In the genomic region with DNA sequence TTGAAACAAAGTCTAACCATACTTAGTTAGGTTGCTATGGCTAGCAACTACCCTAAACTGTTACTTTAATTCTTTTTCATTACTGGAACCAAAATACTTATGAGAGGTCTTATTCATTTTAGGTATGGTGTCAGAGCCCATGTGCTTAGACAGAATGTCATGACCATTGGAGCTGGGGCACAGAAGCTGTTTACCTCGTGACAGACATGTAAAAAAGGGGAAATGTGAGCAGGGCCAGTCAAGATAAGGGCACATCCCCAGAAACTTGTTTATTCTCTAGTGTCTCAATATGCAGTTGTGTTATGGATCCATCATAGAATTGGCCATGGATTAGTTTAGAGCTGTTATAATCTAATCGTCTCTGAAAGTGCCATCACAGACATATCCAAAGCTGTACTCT, we compare ENCODE assay signal across 18 mouse cellular contexts.
"Had no signal": no experiment of that assay in that cellular context is flagged by ENCODE, and none has a peak within 500 bp of the region (broad histone marks: within the 10 kb centered on the region; RNA-seq: fewer than 3 reads in every experiment).

No protein-coding gene starts in this region.

- H3K4me3 ChIP-seq: layer of hippocampus, adult 2 months; left cerebral cortex, adult 2 months; liver, embryonic 13.5 days; midbrain, embryonic 12.5 days; midbrain, embryonic 15.5 days; neural tube, embryonic 12.5 days; neural tube, embryonic 15.5 days had no signal

- DNase-seq: kidney, postnatal 25 days; layer of hippocampus, adult 9-11 months; liver, embryonic 13.5 days; lung, adult 2 months; lung, postnatal 14 days; lung, postnatal 4 days; right cerebral cortex, adult 18-20 months; right cerebral cortex, postnatal 14 days; right cerebral cortex, postnatal 4 days; thymus, adult 18-20 months; thymus, postnatal 36 days had no signal

- H3K4me1 ChIP-seq: midbrain, embryonic 12.5 days; midbrain, embryonic 15.5 days; neural tube, embryonic 12.5 days had no signal

- H3K9me3 ChIP-seq: liver, embryonic 13.5 days; midbrain, embryonic 12.5 days; midbrain, embryonic 15.5 days; neural tube, embryonic 12.5 days; neural tube, embryonic 15.5 days had no signal

- ATAC-seq: midbrain, embryonic 15.5 days had no signal

- H3K27me3 ChIP-seq: liver, embryonic 13.5 days; midbrain, embryonic 12.5 days; midbrain, embryonic 15.5 days; neural tube, embryonic 12.5 days; neural tube, embryonic 15.5 days had no signal

- H3K9ac ChIP-seq: liver, embryonic 13.5 days; midbrain, embryonic 12.5 days; midbrain, embryonic 15.5 days; neural tube, embryonic 12.5 days; neural tube, embryonic 15.5 days had no signal

- H3K27ac ChIP-seq: kidney, postnatal 0 days; layer of hippocampus, adult 2 months; left cerebral cortex, adult 2 months; liver, embryonic 13.5 days; midbrain, embryonic 12.5 days; midbrain, embryonic 15.5 days; neural tube, embryonic 12.5 days; neural tube, embryonic 15.5 days had no signal
